Mouse (Mus musculus): ENCODE data around the gene Rad54l2. TPM values are rescaled to one million over a fixed set of nuclear protein-coding genes. Genes with fewer than 3 reads are reported as not detected.

The Rad54l2 gene
- polyA plus RNA-seq, 1 experiment from 2014 or later, result 5.8 TPM

GRCm38 (mm10) chr9:106686983-106687650 lies 101.9 kb downstream of the Rad54l2 start:
- H3K27ac ChIP-seq (ENCODE audit: low read length), result no peak overlapping the region
- no peaks in the 10 kb centered on the region for H3K27me3 ChIP-seq (ENCODE audit: control insufficient read depth, insufficient read depth, low read depth, low read length)
- H3K36me3 ChIP-seq (ENCODE audit: control insufficient read depth, insufficient read depth, low read length), result peaks cover 2% of the 10 kb centered on the region; the same call in 1 of the 2 replicates
- no peak overlapping the region for H3K9ac ChIP-seq (ENCODE audit: low read length)
- no peaks in the 10 kb centered on the region for H3K9me3 ChIP-seq (ENCODE audit: control insufficient read depth, low read length)
- 29% methylated on average over 8 of the region's 8 CpGs for WGBS
- ATAC-seq (ENCODE audit: low read depth), result peak; percentile 52
- peaks cover 5% of the 10 kb centered on the region for H3K4me1 ChIP-seq (replicated peaks; ENCODE audit: control insufficient read depth, insufficient read depth, low read length)
- peak overlapping the region; percentile 9; the same call in 1 of the 2 replicates for H3K4me2 ChIP-seq (ENCODE audit: low read depth, low read length)
- H3K4me3 ChIP-seq (ENCODE audit: low read length), result no peak overlapping the region

DNA sequence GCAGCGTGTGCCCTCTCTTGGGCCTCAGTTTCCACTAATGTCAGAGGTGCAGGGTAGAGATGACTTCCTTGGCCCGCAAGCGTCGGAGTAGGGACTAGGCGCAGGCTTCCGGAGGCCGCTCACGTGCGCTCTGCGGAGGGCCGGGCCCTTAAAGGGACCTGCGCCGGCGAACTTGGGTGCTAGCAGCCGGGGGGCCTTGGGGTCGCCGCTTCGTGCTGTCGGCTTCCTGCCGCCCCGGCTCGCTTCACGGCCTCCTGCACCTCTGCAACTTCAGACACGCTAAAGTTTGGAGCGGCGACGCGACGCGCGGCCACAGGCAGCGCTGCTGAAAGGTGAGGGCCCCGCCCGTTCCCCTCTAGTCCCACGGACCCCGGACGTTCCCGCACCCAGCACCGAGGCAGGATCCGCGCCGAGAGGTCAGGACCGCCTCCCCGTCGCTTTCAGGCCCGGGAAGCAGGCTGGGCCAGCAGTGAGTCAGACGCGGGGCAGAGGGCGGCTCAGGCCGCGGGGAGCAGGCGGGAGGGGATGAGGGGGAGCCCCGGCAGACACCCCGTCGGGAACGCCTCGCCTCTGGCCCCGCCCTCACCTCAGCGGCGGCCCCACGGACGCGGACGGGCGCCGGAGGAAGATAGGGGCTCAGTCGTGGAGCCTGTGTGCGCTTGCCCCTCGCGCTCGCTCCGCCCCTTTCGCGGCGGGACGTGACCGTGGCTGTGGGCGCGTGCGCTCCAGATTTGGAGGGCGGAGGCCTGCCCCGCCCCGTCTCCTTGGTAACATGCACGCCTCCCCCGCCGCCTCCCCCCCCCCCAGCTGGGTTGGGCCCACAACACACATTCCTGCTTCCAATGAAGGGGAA lies 103.5 kb downstream of the Rad54l2 start, which contains the start of gene Tex264:
Tex264 (minus strand) TSS at position 679 of the 853 bp plus-strand sequence.
- Histone ChIP-seq H3K4me3 (ENCODE audit: low read length) (peak within 1 kb of the TSS; percentile 87), H3K27ac (ENCODE audit: low read length) (peak within 1 kb of the TSS; percentile 83), H3K4me1 (replicated peaks; ENCODE audit: control insufficient read depth, insufficient read depth, low read length) (peaks cover 5% of the 10 kb centered on the region), H3K4me2 (ENCODE audit: low read depth, low read length) (peak within 1 kb of the TSS; percentile 96), H3K9me3 (ENCODE audit: control insufficient read depth, low read length) (no peaks in the 10 kb centered on the region), H3K9ac (ENCODE audit: low read length) (peak within 1 kb of the TSS; percentile 89), H3K36me3 (ENCODE audit: control insufficient read depth, insufficient read depth, low read length) (peaks cover 2% of the 10 kb centered on the region), H3K27me3 (ENCODE audit: control insufficient read depth, insufficient read depth, low read depth, low read length) (no peaks in the 10 kb centered on the region)
- ATAC-seq (ENCODE audit: low read depth), result peak; percentile 90
- WGBS, result under 1% methylated on average over 75 of the region's 86 CpGs

- WGBS, result 3% methylated on average over 11 of the region's 14 CpGs
- Histone ChIP-seq H3K9ac (ENCODE audit: low read length) (peak overlapping the region; percentile 89), H3K4me1 (replicated peaks; ENCODE audit: control insufficient read depth, insufficient read depth, low read length) (peaks cover 5% of the 10 kb centered on the region), H3K27ac (ENCODE audit: low read length) (peak overlapping the region; percentile 83), H3K4me3 (ENCODE audit: low read length) (peak overlapping the region; percentile 87), H3K27me3 (ENCODE audit: control insufficient read depth, insufficient read depth, low read depth, low read length) (no peaks in the 10 kb centered on the region), H3K4me2 (ENCODE audit: low read depth, low read length) (peak overlapping the region; percentile 96), H3K9me3 (ENCODE audit: control insufficient read depth, low read length) (no peaks in the 10 kb centered on the region), H3K36me3 (ENCODE audit: control insufficient read depth, insufficient read depth, low read length) (peaks cover 6% of the 10 kb centered on the region)
- ATAC-seq (ENCODE audit: low read depth), result peak; percentile 23; the same call in 1 of the 2 replicates
Observed at GRCm38 (mm10) chr9:106684918-106685248, 104.1 kb downstream of the Rad54l2 start.

DNA sequence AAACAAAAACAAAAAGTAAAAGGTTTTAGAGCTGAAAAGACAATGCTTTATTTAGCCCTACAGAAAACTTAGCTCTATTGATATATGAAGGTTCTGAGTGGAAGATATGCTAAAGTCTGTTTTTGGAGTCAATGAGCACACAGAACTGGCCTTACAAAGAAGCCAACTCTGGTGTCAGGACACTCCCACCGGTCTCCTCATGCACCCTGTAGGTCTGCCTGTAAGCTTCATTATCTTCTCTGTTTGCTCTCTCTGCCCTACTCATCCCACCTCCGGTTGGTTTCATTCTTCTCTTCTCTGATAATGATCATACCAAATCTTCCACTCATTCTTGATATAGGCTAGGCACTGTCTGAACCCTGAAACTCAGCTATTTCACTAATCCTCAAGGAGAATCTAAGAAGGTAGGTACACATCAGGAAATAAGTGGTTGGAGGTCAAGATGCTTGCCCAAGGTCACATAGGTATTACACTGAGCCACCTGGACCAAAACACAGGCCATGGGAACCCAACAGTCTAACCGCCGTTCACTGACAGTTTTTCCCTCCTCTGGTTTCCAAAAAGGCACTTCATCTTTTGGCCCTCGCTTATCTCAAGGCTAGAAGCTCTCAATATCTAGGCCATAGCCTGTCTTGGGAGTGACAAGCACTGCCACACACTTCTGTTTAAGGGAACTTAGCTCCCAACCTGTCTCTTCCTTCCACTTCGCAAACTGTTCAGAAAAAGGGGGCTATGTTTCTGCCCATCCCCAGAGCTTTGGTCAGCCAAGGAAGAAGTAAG lies 104.7 kb downstream of the Rad54l2 start:
- no peak for ATAC-seq (ENCODE audit: low read depth)
- 63% methylated on average over 6 of the region's 6 CpGs for WGBS
- Histone ChIP-seq H3K27ac (ENCODE audit: low read length) (no peak overlapping the region), H3K4me2 (ENCODE audit: low read depth, low read length) (peak overlapping the region; percentile 96), H3K4me1 (replicated peaks; ENCODE audit: control insufficient read depth, insufficient read depth, low read length) (peaks cover 5% of the 10 kb centered on the region), H3K9ac (ENCODE audit: low read length) (peak overlapping the region; percentile 89), H3K36me3 (ENCODE audit: control insufficient read depth, insufficient read depth, low read length) (peaks cover 6% of the 10 kb centered on the region), H3K9me3 (ENCODE audit: control insufficient read depth, low read length) (no peaks in the 10 kb centered on the region), H3K27me3 (ENCODE audit: control insufficient read depth, insufficient read depth, low read depth, low read length) (no peaks in the 10 kb centered on the region), H3K4me3 (ENCODE audit: low read length) (peak overlapping the region; percentile 87)

GRCm38 (mm10) chr9:106681026-106681425 lies 108.0 kb downstream of the Rad54l2 start:
- H3K4me1 ChIP-seq (replicated peaks; ENCODE audit: control insufficient read depth, insufficient read depth, low read length), result peaks cover 5% of the 10 kb centered on the region
- H3K4me3 ChIP-seq (ENCODE audit: low read length), result no peak overlapping the region
- no peak overlapping the region for H3K9ac ChIP-seq (ENCODE audit: low read length)
- no peak overlapping the region for H3K27ac ChIP-seq (ENCODE audit: low read length)
- no peak overlapping the region for H3K4me2 ChIP-seq (ENCODE audit: low read depth, low read length)
- no peaks in the 10 kb centered on the region for H3K9me3 ChIP-seq (ENCODE audit: control insufficient read depth, low read length)
- no peaks in the 10 kb centered on the region for H3K27me3 ChIP-seq (ENCODE audit: control insufficient read depth, insufficient read depth, low read depth, low read length)
- ATAC-seq (ENCODE audit: low read depth), result no peak
- H3K36me3 ChIP-seq (ENCODE audit: control insufficient read depth, insufficient read depth, low read length), result peaks cover 6% of the 10 kb centered on the region
- WGBS, result 85% methylated on average over 9 of the region's 9 CpGs

- Histone ChIP-seq H3K9ac (ENCODE audit: low read length) (no peak overlapping the region), H3K27ac (ENCODE audit: low read length) (no peak overlapping the region), H3K27me3 (ENCODE audit: control insufficient read depth, insufficient read depth, low read depth, low read length) (no peaks in the 10 kb centered on the region), H3K9me3 (ENCODE audit: control insufficient read depth, low read length) (no peaks in the 10 kb centered on the region), H3K4me2 (ENCODE audit: low read depth, low read length) (no peak overlapping the region), H3K36me3 (ENCODE audit: control insufficient read depth, insufficient read depth, low read length) (peaks cover 8% of the 10 kb centered on the region), H3K4me3 (ENCODE audit: low read length) (no peak overlapping the region), H3K4me1 (replicated peaks; ENCODE audit: control insufficient read depth, insufficient read depth, low read length) (no peaks in the 10 kb centered on the region)
- no peak for ATAC-seq (ENCODE audit: low read depth)
- 69% methylated on average over 4 of the region's 4 CpGs for WGBS
Observed at GRCm38 (mm10) chr9:106678242-106678641, 110.8 kb downstream of the Rad54l2 start.

DNA sequence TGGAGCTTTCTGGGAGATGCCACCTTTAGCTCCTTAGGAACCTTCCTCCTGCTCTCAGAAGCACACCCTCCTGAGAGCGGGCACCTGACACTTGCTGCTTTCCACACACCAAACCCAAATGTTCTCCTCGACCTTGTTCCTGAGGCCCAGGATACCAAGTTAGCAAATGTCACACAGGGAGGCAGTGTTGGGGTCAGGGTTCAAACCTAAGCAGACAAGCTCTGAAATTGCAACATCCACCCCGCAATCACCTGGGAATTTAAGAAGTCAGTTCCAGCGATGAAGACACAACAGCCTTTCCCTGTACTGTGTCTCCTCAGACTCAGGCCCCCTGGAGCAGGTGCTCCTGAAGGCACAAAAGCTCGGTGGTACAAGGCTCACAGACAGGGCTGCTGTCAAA lies 111.3 kb downstream of the Rad54l2 start:
- H3K27ac ChIP-seq (ENCODE audit: low read length), result no peak overlapping the region
- H3K9ac ChIP-seq (ENCODE audit: low read length), result no peak overlapping the region
- H3K9me3 ChIP-seq (ENCODE audit: control insufficient read depth, low read length), result no peaks in the 10 kb centered on the region
- no peaks in the 10 kb centered on the region for H3K4me1 ChIP-seq (replicated peaks; ENCODE audit: control insufficient read depth, insufficient read depth, low read length)
- no peak overlapping the region for H3K4me2 ChIP-seq (ENCODE audit: low read depth, low read length)
- H3K27me3 ChIP-seq (ENCODE audit: control insufficient read depth, insufficient read depth, low read depth, low read length), result no peaks in the 10 kb centered on the region
- peaks cover 8% of the 10 kb centered on the region for H3K36me3 ChIP-seq (ENCODE audit: control insufficient read depth, insufficient read depth, low read length)
- H3K4me3 ChIP-seq (ENCODE audit: low read length), result no peak overlapping the region
- WGBS, result 83% methylated on average over 5 of the region's 5 CpGs
- ATAC-seq (ENCODE audit: low read depth), result no peak

GRCm38 (mm10) chr9:106676571-106676970 lies 112.4 kb downstream of the Rad54l2 start:
- no peak for ATAC-seq (ENCODE audit: low read depth)
- Histone ChIP-seq H3K9ac (ENCODE audit: low read length) (no peak overlapping the region), H3K4me2 (ENCODE audit: low read depth, low read length) (no peak overlapping the region), H3K27me3 (ENCODE audit: control insufficient read depth, insufficient read depth, low read depth, low read length) (no peaks in the 10 kb centered on the region), H3K4me3 (ENCODE audit: low read length) (no peak overlapping the region), H3K27ac (ENCODE audit: low read length) (no peak overlapping the region), H3K36me3 (ENCODE audit: control insufficient read depth, insufficient read depth, low read length) (peaks cover 8% of the 10 kb centered on the region), H3K4me1 (replicated peaks; ENCODE audit: control insufficient read depth, insufficient read depth, low read length) (no peaks in the 10 kb centered on the region), H3K9me3 (ENCODE audit: control insufficient read depth, low read length) (no peaks in the 10 kb centered on the region)
- 75% methylated on average over 4 of the region's 4 CpGs for WGBS

- Histone ChIP-seq H3K9ac (ENCODE audit: low read length) (no peak overlapping the region), H3K36me3 (ENCODE audit: control insufficient read depth, insufficient read depth, low read length) (peaks cover 12% of the 10 kb centered on the region), H3K4me2 (ENCODE audit: low read depth, low read length) (no peak overlapping the region), H3K4me3 (ENCODE audit: low read length) (no peak overlapping the region), H3K27me3 (ENCODE audit: control insufficient read depth, insufficient read depth, low read depth, low read length) (no peaks in the 10 kb centered on the region), H3K4me1 (replicated peaks; ENCODE audit: control insufficient read depth, insufficient read depth, low read length) (no peaks in the 10 kb centered on the region), H3K27ac (ENCODE audit: low read length) (no peak overlapping the region), H3K9me3 (ENCODE audit: control insufficient read depth, low read length) (no peaks in the 10 kb centered on the region)
- ATAC-seq (ENCODE audit: low read depth), result peak; percentile 52; the same call in 1 of the 2 replicates
- 66% methylated on average over 9 of the region's 9 CpGs for WGBS
Observed at GRCm38 (mm10) chr9:106675965-106676364, 113.0 kb downstream of the Rad54l2 start.
